Mouse (Mus musculus): ENCODE measurements at regions not wholly inside any gene's neighbourhood (a gene's known extent, or its start where the extent isn't known, plus 50 kb on each side); places are given as distances from the start of the nearest gene placed in this dataset.
"Not testable (repeated sequence)": the region's sequence is repeated elsewhere in the genome, so short reads cannot be mapped to it uniquely, and the experiment has no call there.

DNA sequence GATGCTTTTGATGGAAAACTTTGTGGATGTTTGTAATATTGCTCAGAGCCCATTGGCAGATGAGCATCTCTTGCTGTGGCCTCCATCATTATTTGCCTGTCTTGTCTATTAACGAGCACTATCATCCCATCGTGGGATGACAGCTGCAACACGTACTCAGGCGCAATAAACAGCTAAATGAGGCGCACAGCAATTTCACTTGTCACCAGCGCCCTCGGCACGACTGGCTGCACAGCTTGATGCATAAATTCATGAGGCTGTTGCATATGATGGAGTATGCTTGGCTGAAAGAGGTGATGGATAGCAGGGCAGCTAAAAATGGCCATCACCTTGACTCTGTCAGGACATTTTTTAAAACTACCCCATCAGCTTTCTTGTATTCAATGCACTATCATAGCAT, 853.1 kb upstream of the Pou3f2 start:
- intact Hi-C loops (cut with DNase I) = no loop called here
- no peak for DNase-seq (ENCODE audit: low spot score in 2 of 2)

DNA sequence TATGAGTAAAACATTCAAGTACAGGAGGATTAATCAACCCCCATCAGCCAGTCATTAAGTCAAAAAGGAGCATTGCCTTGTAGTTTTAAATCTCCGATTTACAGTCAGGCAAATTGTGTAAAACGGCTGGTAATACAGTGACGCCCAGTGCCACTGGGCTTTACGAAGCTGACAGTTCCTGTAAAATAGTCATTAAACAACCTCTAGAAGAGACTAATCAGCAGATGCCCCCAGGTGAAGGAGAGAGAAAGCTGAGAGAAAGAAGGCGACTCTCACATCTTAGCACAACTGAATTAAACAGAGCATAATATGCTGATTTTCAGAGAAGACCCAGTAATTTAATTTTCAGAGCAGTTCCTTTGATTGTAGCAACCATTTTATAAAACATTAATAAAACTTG, 850.3 kb upstream of the Pou3f2 start:
- no peak for DNase-seq (ENCODE audit: low spot score in 2 of 2)
- intact Hi-C loops (cut with DNase I) = no loop called here

GRCm38 (mm10) chr4:23300617-23301016, 812.5 kb upstream of the Pou3f2 start:
- intact Hi-C loops (cut with DNase I) = no loop called here
- no peak for DNase-seq (ENCODE audit: low spot score in 2 of 2)

- DNase-seq (ENCODE audit: low spot score in 2 of 2) = no peak
- intact Hi-C loops (cut with DNase I) = no loop called here
Measured at GRCm38 (mm10) chr4:23280087-23280486, 791.9 kb upstream of the Pou3f2 start.

- intact Hi-C loops (cut with DNase I) = no loop called here
- no peak for DNase-seq (ENCODE audit: low spot score in 2 of 2)
Measured at GRCm38 (mm10) chr4:23275203-23275602, 787.0 kb upstream of the Pou3f2 start.

GRCm38 (mm10) chr4:23271947-23272346, 783.8 kb upstream of the Pou3f2 start:
- intact Hi-C loops (cut with DNase I) = no loop called here
- no peak for DNase-seq (ENCODE audit: low spot score in 2 of 2)

- DNase-seq (ENCODE audit: low spot score in 2 of 2) = no peak
- intact Hi-C loops (cut with DNase I) = no loop called here
Measured at GRCm38 (mm10) chr4:23260371-23260770, 772.2 kb upstream of the Pou3f2 start.

GRCm38 (mm10) chr4:23234960-23235359, 746.8 kb upstream of the Pou3f2 start:
- no peak for DNase-seq (ENCODE audit: low spot score in 2 of 2)

DNA sequence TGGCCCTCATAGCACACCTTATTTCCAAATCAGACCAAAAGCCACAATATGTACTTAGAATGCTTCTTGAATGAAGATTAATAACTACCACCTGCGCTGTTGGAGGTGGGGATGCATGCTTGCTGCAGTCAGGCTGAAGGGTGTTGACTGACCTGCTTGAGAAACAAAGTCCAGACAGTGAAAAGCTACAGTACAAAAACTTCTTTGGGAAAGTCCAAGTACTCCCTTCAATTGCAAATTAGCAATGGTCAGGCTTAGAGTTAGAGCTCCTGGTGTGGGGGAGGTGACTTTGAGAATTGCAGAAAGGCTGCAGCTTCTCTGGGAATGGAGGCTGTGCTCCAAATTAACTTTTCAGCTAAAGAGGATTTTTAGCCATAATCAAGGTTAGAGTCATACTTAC, 706.6 kb upstream of the Pou3f2 start:
- intact Hi-C loops (cut with DNase I); DNase-seq (ENCODE audit: low spot score in 2 of 2): not testable (repeated sequence)

More at GRCm38 (mm10) chr4:23234960-23235359, 746.8 kb upstream of the Pou3f2 start:
- intact Hi-C loops (cut with DNase I) = no loop called here

- no peak for DNase-seq (ENCODE audit: low spot score in 2 of 2)
- intact Hi-C loops (cut with DNase I) = no loop called here
Measured at GRCm38 (mm10) chr4:23193384-23194135, 705.4 kb upstream of the Pou3f2 start.

DNA sequence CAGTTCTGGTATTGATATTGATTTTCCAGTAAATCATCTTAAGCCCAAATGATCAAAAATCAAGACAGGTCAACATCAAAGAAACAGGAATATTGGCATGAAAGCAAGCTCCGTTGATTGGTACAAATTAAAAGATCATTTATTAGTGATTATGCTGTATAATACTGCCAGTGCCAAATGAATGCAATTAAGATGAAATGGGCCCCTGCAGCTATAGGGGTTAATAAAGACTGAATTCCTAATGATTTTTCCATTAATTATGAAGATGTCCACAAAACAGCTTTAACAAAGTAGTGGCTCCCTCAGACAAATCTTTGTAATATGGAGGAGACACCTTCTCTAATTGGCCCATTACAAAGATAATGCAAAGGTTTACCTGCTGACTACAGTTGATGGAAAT, 685.6 kb upstream of the Pou3f2 start:
- intact Hi-C loops (cut with DNase I) = no loop called here

DNA sequence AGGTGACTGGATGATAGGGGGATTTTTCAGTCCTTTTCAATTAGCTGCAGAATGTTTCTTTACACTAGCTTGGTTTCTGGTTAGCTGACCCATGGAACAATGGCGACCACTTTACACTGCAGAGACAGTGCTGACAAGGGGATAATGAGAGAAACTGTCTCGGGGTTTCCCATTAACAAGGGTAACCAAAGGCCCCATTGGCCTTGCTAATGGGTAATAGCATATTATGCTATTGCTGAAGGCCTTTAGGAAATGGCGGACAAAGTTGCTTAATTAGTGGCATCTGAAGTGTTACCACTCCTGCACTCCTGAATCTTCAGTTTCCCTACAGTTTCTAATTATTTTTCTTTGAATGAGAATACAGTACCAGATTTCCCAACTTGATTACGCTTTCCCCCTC, 685.2 kb upstream of the Pou3f2 start:
- DNase-seq (ENCODE audit: low spot score in 2 of 2) = no peak
- intact Hi-C loops (cut with DNase I) = no loop called here

More for the DNA sequence above, 685.6 kb upstream of the Pou3f2 start:
- no peak for DNase-seq (ENCODE audit: low spot score in 2 of 2)

GRCm38 (mm10) chr4:23148097-23148849, 660.1 kb upstream of the Pou3f2 start:
- intact Hi-C loops (cut with DNase I) = no loop called here
- no peak for DNase-seq (ENCODE audit: low spot score in 2 of 2)

DNA sequence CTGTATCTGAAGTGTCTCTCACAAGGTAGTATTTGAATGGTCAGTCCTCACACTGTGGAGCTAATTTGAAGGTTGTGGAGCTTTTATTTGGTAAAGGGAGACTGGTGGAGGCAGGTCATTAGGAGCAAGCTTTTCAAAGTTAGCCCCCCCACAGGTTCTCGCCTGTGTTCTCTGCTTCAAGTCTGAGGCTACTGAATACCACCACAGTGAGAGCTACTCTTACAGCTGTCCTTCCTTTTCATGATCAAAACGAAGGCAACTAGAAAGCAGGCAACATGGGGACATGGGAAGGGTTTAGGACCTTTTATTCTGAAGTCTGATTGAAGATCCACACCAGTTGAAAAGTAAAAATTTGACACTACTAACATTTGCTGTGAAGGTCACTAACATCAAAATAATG, 645.2 kb upstream of the Pou3f2 start:
- intact Hi-C loops (cut with DNase I) = no loop called here
- DNase-seq (ENCODE audit: low spot score in 2 of 2) = no peak

- intact Hi-C loops (cut with DNase I); DNase-seq (ENCODE audit: low spot score in 2 of 2): not testable (repeated sequence)
Measured at GRCm38 (mm10) chr4:23101452-23101851, 613.3 kb upstream of the Pou3f2 start.

- DNase-seq (ENCODE audit: low spot score in 2 of 2) = no peak
- intact Hi-C loops (cut with DNase I) = no loop called here
Measured at GRCm38 (mm10) chr4:23079521-23079920, 591.4 kb upstream of the Pou3f2 start.

DNA sequence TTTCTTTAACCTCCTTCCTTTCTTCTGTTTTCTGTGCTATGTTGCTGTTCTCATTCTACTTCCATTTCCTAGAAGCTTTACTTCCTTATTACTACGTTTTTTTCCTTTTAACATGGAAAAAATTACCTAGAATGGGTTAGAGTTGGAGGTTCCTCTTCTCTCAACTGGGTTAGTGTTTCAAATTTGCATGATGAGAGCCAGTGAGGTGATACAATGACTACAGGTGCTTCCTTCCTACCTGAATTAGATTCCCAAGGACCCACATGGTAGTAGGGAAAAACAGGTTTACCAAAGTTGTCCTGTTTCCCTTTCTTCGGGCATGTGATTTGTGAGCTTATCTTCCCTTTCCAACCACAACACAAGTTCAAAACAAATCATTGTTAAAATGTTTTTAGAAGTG, 589.4 kb upstream of the Pou3f2 start:
- DNase-seq (ENCODE audit: low spot score in 2 of 2) = no peak
- intact Hi-C loops (cut with DNase I) = no loop called here

- intact Hi-C loops (cut with DNase I) = no loop called here
- DNase-seq (ENCODE audit: low spot score in 2 of 2) = no peak
Measured at GRCm38 (mm10) chr4:23050701-23051317, 562.6 kb upstream of the Pou3f2 start.

GRCm38 (mm10) chr4:23037784-23038183, 549.6 kb upstream of the Pou3f2 start:
- intact Hi-C loops (cut with DNase I) = no loop called here
- no peak for DNase-seq (ENCODE audit: low spot score in 2 of 2)

DNA sequence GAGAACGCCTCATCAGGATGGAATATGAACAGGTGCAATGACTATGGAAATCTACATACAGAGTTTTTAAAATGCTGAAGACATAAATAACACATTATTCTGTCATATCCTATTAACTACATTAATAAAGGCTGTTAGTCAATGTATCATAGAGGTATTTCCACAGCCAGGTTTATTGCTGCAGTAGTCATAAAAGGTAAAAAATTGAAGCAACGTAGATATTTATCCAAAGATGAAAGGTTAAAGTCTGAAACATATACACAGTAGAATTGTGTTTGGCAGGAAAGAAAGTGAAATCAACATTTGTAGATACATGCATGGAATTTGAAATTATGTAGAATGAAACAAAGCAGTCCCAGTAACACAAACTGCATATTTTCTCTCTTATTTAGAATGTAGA, 543.1 kb upstream of the Pou3f2 start:
- intact Hi-C loops (cut with DNase I) = no loop called here
- no peak for DNase-seq (ENCODE audit: low spot score in 2 of 2)

DNA sequence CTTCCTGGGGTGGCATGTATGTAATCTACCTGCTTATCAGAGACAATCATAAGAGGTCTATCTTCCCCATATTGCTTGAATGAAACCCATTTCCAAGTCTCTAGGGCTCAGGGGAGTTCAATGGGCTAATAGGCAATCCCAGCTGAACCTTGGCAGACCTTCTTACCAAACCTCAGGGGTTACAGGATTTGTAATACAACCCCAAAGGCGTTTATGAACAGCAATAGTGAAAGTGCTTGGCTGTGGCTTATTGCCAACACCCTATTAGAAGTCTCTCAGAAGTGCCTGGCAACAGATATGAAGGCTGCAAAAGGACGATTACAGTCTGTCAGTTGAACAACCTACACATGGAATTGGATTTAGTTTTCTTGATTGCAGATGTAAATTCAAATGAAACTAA, 534.0 kb upstream of the Pou3f2 start:
- DNase-seq (ENCODE audit: low spot score in 2 of 2) = no peak

More for the DNA sequence above, 534.0 kb upstream of the Pou3f2 start:
- intact Hi-C loops (cut with DNase I) = no loop called here
